Mouse (Mus musculus): ENCODE results near the gene Stat5b.

DNA sequence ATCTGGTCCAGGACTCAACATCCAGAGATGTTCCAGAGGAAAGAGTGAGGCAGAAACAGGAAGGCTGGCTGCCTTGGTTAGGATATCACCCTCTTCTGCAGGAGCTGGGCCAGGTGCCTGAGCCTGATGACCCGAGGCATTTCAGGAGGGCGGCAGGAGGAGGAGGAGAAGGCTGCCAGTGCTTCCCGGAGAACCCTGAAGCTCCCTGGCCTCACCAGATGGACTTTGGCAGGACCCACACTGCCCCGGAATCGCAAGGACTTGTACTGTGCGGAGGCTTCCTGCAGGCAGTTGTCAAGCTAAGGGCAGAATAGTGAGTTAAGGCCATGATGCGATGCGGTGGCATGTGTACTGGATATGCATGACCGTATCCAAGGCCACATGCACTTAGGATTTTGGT, 83.8 kb downstream of the Stat5b start:
- TF ChIP-seq USF2 (IDR thresholded peaks at IDR 0.05; ENCODE audit: borderline replicate concordance in 1 of 2, insufficient read depth in 1 of 2, low read depth in 1 of 2, low read length in 2 of 2) (no peak), CTCF (IDR thresholded peaks at IDR 0.05 in 2 of 3, conservative IDR thresholded peaks at IDR 0.05 in 1 of 3; ENCODE audit: control insufficient read depth in 1 of 3, insufficient read depth in 1 of 3, low read depth in 2 of 3, low read length in 3 of 3, poor library complexity in 1 of 3, severe bottlenecking in 1 of 3) (no peak), POLR2A (IDR thresholded peaks at IDR 0.05; ENCODE audit: control insufficient read depth in 1 of 2, insufficient read depth in 1 of 2, low read depth in 1 of 2, low read length in 2 of 2, poor library complexity in 1 of 2) (no peak), USF1 (IDR thresholded peaks at IDR 0.05; ENCODE audit: low read depth, low read length) (no peak), NELFE (IDR thresholded peaks at IDR 0.05; ENCODE audit: low read depth, low read length) (no peak), BHLHE40 (IDR thresholded peaks at IDR 0.05; ENCODE audit: borderline replicate concordance, low read depth, low read length) (no peak), ZC3H11A (IDR thresholded peaks at IDR 0.05; ENCODE audit: low read depth, low read length) (no peak), EP300 (IDR thresholded peaks at IDR 0.05; ENCODE audit: low read depth in 1 of 2, low read length in 2 of 2) (no peak), MXI1 (IDR thresholded peaks at IDR 0.05; ENCODE audit: low read depth, low read length) (no peak)

Data from MEL (cell line).